Mouse (Mus musculus): ENCODE data around the gene Uba52. TPM values are rescaled to one million over a fixed set of nuclear protein-coding genes. Genes with fewer than 3 reads are reported as not detected.
A peak's percentile ranks its signal among the peaks of the same experiment; 100 is the strongest.

Gene Uba52
- polyA plus RNA-seq, 1 experiment from 2014 or later: 933 TPM

- Histone ChIP-seq H3K9me3 (no peaks in the 10 kb centered on the region), H3K4me3 (peak overlapping the region; percentile 74), H3K36me3 (peaks cover 16% of the 10 kb centered on the region), H3K27me3 (ENCODE audit: insufficient read depth, poor library complexity, severe bottlenecking) (no peaks in the 10 kb centered on the region), H3K27ac (no peak overlapping the region), H3K4me1 (replicated peaks) (peaks cover 48% of the 10 kb centered on the region)
- WGBS: 84% methylated on average over 5 of the region's 5 CpGs
- DNase-seq (ENCODE audit: low spot score): no peak
Measured at GRCm38 (mm10) chr8:70541081-70541480, 30.5 kb upstream of the Uba52 start.

GRCm38 (mm10) chr8:70540507-70541071, 30.0 kb upstream of the Uba52 start:
- DNase-seq (ENCODE audit: low spot score): no peak
- 62% methylated on average over 7 of the region's 7 CpGs for WGBS

GRCm38 (mm10) chr8:70540013-70540506, 29.5 kb upstream of the Uba52 start:
- peak overlapping the region; percentile 93 for H3K27ac ChIP-seq
- H3K36me3 ChIP-seq: peaks cover 27% of the 10 kb centered on the region
- H3K9me3 ChIP-seq: no peaks in the 10 kb centered on the region
- peak overlapping the region; percentile 74 for H3K4me3 ChIP-seq
- DNase-seq (ENCODE audit: low spot score): no peak
- 17% methylated on average over 4 of the region's 4 CpGs for WGBS
- H3K4me1 ChIP-seq (replicated peaks): peaks cover 48% of the 10 kb centered on the region
- H3K27me3 ChIP-seq (ENCODE audit: insufficient read depth, poor library complexity, severe bottlenecking): no peaks in the 10 kb centered on the region

More at GRCm38 (mm10) chr8:70540507-70541071, 30.0 kb upstream of the Uba52 start:
- H3K36me3 ChIP-seq: peaks cover 21% of the 10 kb centered on the region
- no peaks in the 10 kb centered on the region for H3K9me3 ChIP-seq
- peak overlapping the region; percentile 74 for H3K4me3 ChIP-seq
- no peaks in the 10 kb centered on the region for H3K27me3 ChIP-seq (ENCODE audit: insufficient read depth, poor library complexity, severe bottlenecking)
- peak overlapping the region; percentile 93; the same call in 1 of the 2 replicates for H3K27ac ChIP-seq
- H3K4me1 ChIP-seq (replicated peaks): peaks cover 48% of the 10 kb centered on the region

- H3K27me3 ChIP-seq (ENCODE audit: insufficient read depth, poor library complexity, severe bottlenecking): no peaks in the 10 kb centered on the region
- peak within 1 kb of the TSS; percentile 93 for H3K27ac ChIP-seq
- no peaks in the 10 kb centered on the region for H3K9me3 ChIP-seq
- H3K4me1 ChIP-seq (replicated peaks): peaks cover 46% of the 10 kb centered on the region
- H3K4me3 ChIP-seq: peak within 1 kb of the TSS; percentile 74
- H3K36me3 ChIP-seq: peaks cover 35% of the 10 kb centered on the region
- WGBS: under 1% methylated on average over 58 of the region's 58 CpGs
- DNase-seq (ENCODE audit: low spot score): peak; percentile 100
Measured at GRCm38 (mm10) chr8:70539077-70539813, 28.6 kb upstream of the Uba52 start, which contains the start of gene Ell. Gene Ell (plus strand): TSS chr8:70539457.

GRCm38 (mm10) chr8:70538633-70539076, 28.1 kb upstream of the Uba52 start:
- H3K9me3 ChIP-seq: no peaks in the 10 kb centered on the region
- peaks cover 41% of the 10 kb centered on the region for H3K4me1 ChIP-seq (replicated peaks)
- peak overlapping the region; percentile 93 for H3K27ac ChIP-seq
- peak overlapping the region; percentile 74 for H3K4me3 ChIP-seq
- DNase-seq (ENCODE audit: low spot score): peak; percentile 100
- no peaks in the 10 kb centered on the region for H3K27me3 ChIP-seq (ENCODE audit: insufficient read depth, poor library complexity, severe bottlenecking)
- under 1% methylated on average over 32 of the region's 32 CpGs for WGBS
- H3K36me3 ChIP-seq: peaks cover 41% of the 10 kb centered on the region

- DNase-seq (ENCODE audit: low spot score): peak; percentile 58
- H3K4me3 ChIP-seq: peak overlapping the region; percentile 74
- 14% methylated on average over 24 of the region's 24 CpGs for WGBS
- H3K27ac ChIP-seq: peak overlapping the region; percentile 93
- no peaks in the 10 kb centered on the region for H3K9me3 ChIP-seq
- peaks cover 35% of the 10 kb centered on the region for H3K4me1 ChIP-seq (replicated peaks)
- H3K27me3 ChIP-seq (ENCODE audit: insufficient read depth, poor library complexity, severe bottlenecking): no peaks in the 10 kb centered on the region
- H3K36me3 ChIP-seq: peaks cover 46% of the 10 kb centered on the region
Measured at GRCm38 (mm10) chr8:70538024-70538579, 27.5 kb upstream of the Uba52 start.

- no peak for DNase-seq (ENCODE audit: low spot score)
- WGBS: 88% methylated on average over 2 of the region's 2 CpGs
- Histone ChIP-seq H3K36me3 (peaks cover 70% of the 10 kb centered on the region), H3K4me3 (no peak overlapping the region), H3K27ac (no peak overlapping the region), H3K9me3 (no peaks in the 10 kb centered on the region), H3K27me3 (ENCODE audit: insufficient read depth, poor library complexity, severe bottlenecking) (no peaks in the 10 kb centered on the region), H3K4me1 (replicated peaks) (peaks cover 27% of the 10 kb centered on the region)
Measured at GRCm38 (mm10) chr8:70535701-70536100, 25.1 kb upstream of the Uba52 start.

- peaks cover 75% of the 10 kb centered on the region for H3K36me3 ChIP-seq
- no peaks in the 10 kb centered on the region for H3K27me3 ChIP-seq (ENCODE audit: insufficient read depth, poor library complexity, severe bottlenecking)
- H3K4me3 ChIP-seq: no peak overlapping the region
- no peak for DNase-seq (ENCODE audit: low spot score)
- peaks cover 22% of the 10 kb centered on the region for H3K4me1 ChIP-seq (replicated peaks)
- no peak overlapping the region for H3K27ac ChIP-seq
- H3K9me3 ChIP-seq: no peaks in the 10 kb centered on the region
- WGBS: 95% methylated on average over 3 of the region's 3 CpGs
Measured at GRCm38 (mm10) chr8:70535221-70535620, 24.6 kb upstream of the Uba52 start.

- no peaks in the 10 kb centered on the region for H3K27me3 ChIP-seq (ENCODE audit: insufficient read depth, poor library complexity, severe bottlenecking)
- WGBS: 92% methylated on average over 12 of the region's 12 CpGs
- no peak overlapping the region for H3K4me3 ChIP-seq
- peaks cover 20% of the 10 kb centered on the region for H3K4me1 ChIP-seq (replicated peaks)
- no peak for DNase-seq (ENCODE audit: low spot score)
- no peak overlapping the region for H3K27ac ChIP-seq
- no peaks in the 10 kb centered on the region for H3K9me3 ChIP-seq
- H3K36me3 ChIP-seq: peaks cover 84% of the 10 kb centered on the region
Measured at GRCm38 (mm10) chr8:70534281-70534680, 23.7 kb upstream of the Uba52 start.

- 85% methylated on average over 2 of the region's 2 CpGs for WGBS
- no peak overlapping the region for H3K4me3 ChIP-seq
- H3K9me3 ChIP-seq: no peaks in the 10 kb centered on the region
- H3K4me1 ChIP-seq (replicated peaks): peaks cover 35% of the 10 kb centered on the region
- DNase-seq (ENCODE audit: low spot score): no peak
- H3K36me3 ChIP-seq: peaks cover 61% of the 10 kb centered on the region
- H3K27me3 ChIP-seq (ENCODE audit: insufficient read depth, poor library complexity, severe bottlenecking): no peaks in the 10 kb centered on the region
- H3K27ac ChIP-seq: no peak overlapping the region
Measured at GRCm38 (mm10) chr8:70530314-70530713, 19.7 kb upstream of the Uba52 start.

GRCm38 (mm10) chr8:70529741-70530161, 19.1 kb upstream of the Uba52 start:
- 95% methylated on average over 3 of the region's 3 CpGs for WGBS
- H3K27me3 ChIP-seq (ENCODE audit: insufficient read depth, poor library complexity, severe bottlenecking): no peaks in the 10 kb centered on the region
- H3K36me3 ChIP-seq: peaks cover 56% of the 10 kb centered on the region
- DNase-seq (ENCODE audit: low spot score): no peak
- no peak overlapping the region for H3K27ac ChIP-seq
- H3K4me3 ChIP-seq: no peak overlapping the region
- peaks cover 35% of the 10 kb centered on the region for H3K4me1 ChIP-seq (replicated peaks)
- no peaks in the 10 kb centered on the region for H3K9me3 ChIP-seq

GRCm38 (mm10) chr8:70529299-70529698, 18.7 kb upstream of the Uba52 start:
- Histone ChIP-seq H3K4me3 (peak overlapping the region; percentile 19; the same call in 1 of the 2 replicates), H3K27me3 (ENCODE audit: insufficient read depth, poor library complexity, severe bottlenecking) (no peaks in the 10 kb centered on the region)
- WGBS: 89% methylated on average over 5 of the region's 5 CpGs

More at GRCm38 (mm10) chr8:70529299-70529698, 18.7 kb upstream of the Uba52 start:
- no peaks in the 10 kb centered on the region for H3K9me3 ChIP-seq
- peaks cover 51% of the 10 kb centered on the region for H3K36me3 ChIP-seq
- peaks cover 35% of the 10 kb centered on the region for H3K4me1 ChIP-seq (replicated peaks)
- no peak for DNase-seq (ENCODE audit: low spot score)
- H3K27ac ChIP-seq: no peak overlapping the region

Data from hindbrain, embryonic 10.5 days (tissue).